In genomic region chr4:112774766-112775165, GRCm38 (mm10) we compare ENCODE assay signal across 21 mouse cellular contexts. TPM values are rescaled to one million over a fixed set of nuclear protein-coding genes. Genes with fewer than 3 reads are reported as not detected.
"Had no signal": no experiment of that assay in that cellular context is flagged by ENCODE, and none has a peak within 500 bp of the region (broad histone marks: within the 10 kb centered on the region; RNA-seq: fewer than 3 reads in every experiment).

Gene Skint10 (minus strand): TSS chr4:112774866.

- DNase-seq: retina, postnatal 1 day; right cerebral cortex, postnatal 14 days; right cerebral cortex, postnatal 25 days; right cerebral cortex, postnatal 4 days; spleen, adult 18-20 months; thymus, adult 18-20 months; thymus, adult 2 months; thymus, postnatal 14 days; thymus, postnatal 25 days; thymus, postnatal 4 days had no signal

RNA-seq across cellular contexts. Expression of gene Skint10, which starts in this region (rescaled TPM):
- polyA plus RNA-seq: neural tube, embryonic 11.5 days; neural tube, embryonic 12.5 days; neural tube, embryonic 13.5 days; neural tube, embryonic 14.5 days; neural tube, embryonic 15.5 days; small intestine, adult 2 months; spleen, adult 2 months; stomach, embryonic 14.5 days; stomach, embryonic 15.5 days; stomach, embryonic 16.5 days; urinary bladder, adult 2 months had no signal
